ENCODE assay signal across 23 mouse cellular contexts in the genomic region with DNA sequence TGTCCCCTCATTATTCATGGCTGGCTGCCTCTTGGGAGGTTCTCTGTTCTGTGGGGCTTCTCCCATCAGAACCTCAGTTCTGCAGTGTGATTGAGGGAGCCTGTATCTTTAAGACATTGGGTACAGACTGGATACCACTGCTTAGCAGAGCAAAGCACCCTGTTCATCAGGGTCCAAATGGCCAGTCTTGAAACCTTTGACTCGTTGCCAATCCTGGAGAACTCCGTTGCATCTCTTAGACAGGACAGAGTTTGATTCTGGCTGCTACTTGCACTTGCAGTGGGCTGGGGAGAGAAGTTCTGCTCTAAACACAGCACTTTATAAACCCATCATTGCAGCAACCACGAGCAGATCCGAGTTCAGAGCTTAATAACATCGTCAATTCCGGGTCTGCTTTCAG.
DNase-seq lines count a peak whose midpoint lies in the region; ATAC-seq lines count a peak whose summit lies in the region.
"Had no signal": no experiment of that assay in that cellular context is flagged by ENCODE, and none has a peak within 500 bp of the region (broad histone marks: within the 10 kb centered on the region; RNA-seq: fewer than 3 reads in every experiment).

No protein-coding gene starts in this region.

- no peak overlapping the region for H3K27ac ChIP-seq in kidney, embryonic 14.5 days (ENCODE audit: low read depth, low read length)
- 0 out of 2 replicates have a peak overlapping the region, but pooled peaks have one; percentile 35 for H3K27ac ChIP-seq in neural tube, embryonic 11.5 days (ENCODE audit: low read depth, low read length)
- no peak overlapping the region for H3K27ac ChIP-seq in neural tube, embryonic 15.5 days (replicated peaks)
- H3K27ac ChIP-seq in limb, embryonic 13.5 days = 0 out of 2 replicates have a peak overlapping the region, but pooled peaks have one; percentile 55
- H3K27ac ChIP-seq: hindbrain, postnatal 0 days; intestine, embryonic 15.5 days; lung, embryonic 15.5 days; midbrain, embryonic 12.5 days; stomach, embryonic 15.5 days had no signal

- ATAC-seq in kidney, embryonic 14.5 days (ENCODE audit: low FRiP score, low TSS enrichment) = no peak
- no peak for ATAC-seq in neural tube, embryonic 11.5 days (ENCODE audit: insufficient read depth, low FRiP score, low TSS enrichment)
- no peak for ATAC-seq in neural tube, embryonic 15.5 days (ENCODE audit: low FRiP score)
- ATAC-seq in limb, embryonic 13.5 days (ENCODE audit: low FRiP score, low read depth) = no peak
- ATAC-seq: forebrain, embryonic 14.5 days; hindbrain, postnatal 0 days; intestine, embryonic 15.5 days had no signal

- no peak overlapping the region for H3K4me2 ChIP-seq in kidney, embryonic 14.5 days (replicated peaks; ENCODE audit: low read depth, low read length)
- H3K4me2 ChIP-seq in neural tube, embryonic 11.5 days (ENCODE audit: low read depth) = no peak overlapping the region
- no peak overlapping the region for H3K4me2 ChIP-seq in neural tube, embryonic 15.5 days
- peak overlapping the region; percentile 30; the same call in 1 of the 2 replicates for H3K4me2 ChIP-seq in limb, embryonic 13.5 days (replicated peaks)
- H3K4me2 ChIP-seq: heart, embryonic 11.5 days; intestine, embryonic 15.5 days; liver, embryonic 11.5 days; lung, embryonic 15.5 days; midbrain, embryonic 12.5 days; stomach, embryonic 15.5 days had no signal

- H3K4me3 ChIP-seq in kidney, embryonic 14.5 days (ENCODE audit: low read length) = no peak overlapping the region
- no peak overlapping the region for H3K4me3 ChIP-seq in neural tube, embryonic 11.5 days (ENCODE audit: low read depth, low read length)
- H3K4me3 ChIP-seq in neural tube, embryonic 15.5 days (replicated peaks) = no peak overlapping the region
- H3K4me3 ChIP-seq in limb, embryonic 13.5 days = no peak overlapping the region
- H3K4me3 ChIP-seq: intestine, embryonic 15.5 days; lung, embryonic 15.5 days; midbrain, embryonic 12.5 days; stomach, embryonic 15.5 days had no signal

- H3K27me3 ChIP-seq in kidney, embryonic 14.5 days (ENCODE audit: control insufficient read depth, insufficient read depth, low read length) = no peaks in the 10 kb centered on the region
- no peaks in the 10 kb centered on the region for H3K27me3 ChIP-seq in neural tube, embryonic 11.5 days (ENCODE audit: control insufficient read depth, insufficient read depth, low read length)
- H3K27me3 ChIP-seq in neural tube, embryonic 15.5 days (replicated peaks) = no peaks in the 10 kb centered on the region
- H3K27me3 ChIP-seq in limb, embryonic 13.5 days = peaks cover 26% of the 10 kb centered on the region
- H3K27me3 ChIP-seq: intestine, embryonic 15.5 days; lung, embryonic 15.5 days; midbrain, embryonic 12.5 days; stomach, embryonic 15.5 days had no signal

- H3K36me3 ChIP-seq in kidney, embryonic 14.5 days (ENCODE audit: control insufficient read depth, insufficient read depth, low read length) = no peaks in the 10 kb centered on the region
- no peaks in the 10 kb centered on the region for H3K36me3 ChIP-seq in neural tube, embryonic 11.5 days (ENCODE audit: control insufficient read depth, insufficient read depth, low read length)
- no peaks in the 10 kb centered on the region for H3K36me3 ChIP-seq in neural tube, embryonic 15.5 days
- H3K36me3 ChIP-seq in limb, embryonic 13.5 days = no peaks in the 10 kb centered on the region
- H3K36me3 ChIP-seq: intestine, embryonic 15.5 days; lung, embryonic 15.5 days; midbrain, embryonic 12.5 days; stomach, embryonic 15.5 days had no signal

- peak; percentile 6 for DNase-seq in kidney, adult 18-20 months
- no peak for DNase-seq in neural tube, embryonic 11.5 days (ENCODE audit: low spot score)
- DNase-seq in kidney, postnatal 14 days = peak; percentile 52
- DNase-seq in right cerebral cortex, postnatal 14 days = no peak
- no peak for DNase-seq in adrenal gland, postnatal 14 days
- DNase-seq: adrenal gland, adult 2 months; B cell, adult 2 months; cerebellum, adult 2 months; cerebellum, postnatal 14 days; gastrocnemius, postnatal 14 days; retina, postnatal 1 day; thymus, postnatal 14 days had no signal

- 53% methylated on average over 6 of the region's 6 CpGs for WGBS in kidney, embryonic 14.5 days
- 65% methylated on average over 6 of the region's 6 CpGs for WGBS in neural tube, embryonic 11.5 days
- 85% methylated on average over 6 of the region's 6 CpGs for WGBS in neural tube, embryonic 15.5 days
- 50% methylated on average over 6 of the region's 6 CpGs for WGBS in limb, embryonic 13.5 days

- H3K9me3 ChIP-seq in kidney, embryonic 14.5 days (ENCODE audit: control insufficient read depth, low read length) = no peaks in the 10 kb centered on the region
- H3K9me3 ChIP-seq in neural tube, embryonic 11.5 days (ENCODE audit: control insufficient read depth, low read length) = no peaks in the 10 kb centered on the region
- H3K9me3 ChIP-seq in neural tube, embryonic 15.5 days (replicated peaks) = no peaks in the 10 kb centered on the region
- H3K9me3 ChIP-seq in limb, embryonic 13.5 days = no peaks in the 10 kb centered on the region
- H3K9me3 ChIP-seq: intestine, embryonic 15.5 days; lung, embryonic 15.5 days; midbrain, embryonic 12.5 days; stomach, embryonic 15.5 days had no signal

- no peak overlapping the region for H3K9ac ChIP-seq in kidney, embryonic 14.5 days (ENCODE audit: low read depth, low read length)
- H3K9ac ChIP-seq in neural tube, embryonic 11.5 days (ENCODE audit: low read length) = no peak overlapping the region
- H3K9ac ChIP-seq in neural tube, embryonic 15.5 days (replicated peaks) = no peak overlapping the region
- no peak overlapping the region for H3K9ac ChIP-seq in limb, embryonic 13.5 days
- H3K9ac ChIP-seq: intestine, embryonic 15.5 days; lung, embryonic 15.5 days; midbrain, embryonic 12.5 days; stomach, embryonic 15.5 days had no signal

- peaks cover 7% of the 10 kb centered on the region; the same call in 1 of the 2 replicates for H3K4me1 ChIP-seq in kidney, embryonic 14.5 days (ENCODE audit: control insufficient read depth, insufficient read depth, low read length)
- H3K4me1 ChIP-seq in neural tube, embryonic 11.5 days (ENCODE audit: control insufficient read depth, insufficient read depth, low read length) = no peaks in the 10 kb centered on the region
- peaks cover 11% of the 10 kb centered on the region; the same call in 1 of the 2 replicates for H3K4me1 ChIP-seq in neural tube, embryonic 15.5 days
- peaks cover 48% of the 10 kb centered on the region for H3K4me1 ChIP-seq in limb, embryonic 13.5 days
- H3K4me1 ChIP-seq: midbrain, embryonic 12.5 days had no signal

Comparison
In these comparisons a context has a peak if more than half of its experiments do, and no peak if none do; other contexts are left out.
1. H3K27ac ChIP-seq: peak in neural tube, embryonic 11.5 days (single experiment) and limb, embryonic 13.5 days (single experiment); none in kidney, embryonic 14.5 days (single experiment) and neural tube, embryonic 15.5 days (single experiment).
2. DNase-seq: peak in kidney, adult 18-20 months (single experiment) and kidney, postnatal 14 days (single experiment); none in neural tube, embryonic 11.5 days (single experiment), right cerebral cortex, postnatal 14 days (single experiment) and adrenal gland, postnatal 14 days (single experiment).